Mouse (Mus musculus) stomach, embryonic 14.5 days (tissue): Measurements from ENCODE around the gene Fbxo6. TPM values are rescaled to one million over a fixed set of nuclear protein-coding genes. Genes with fewer than 3 reads are reported as not detected.
"Not testable (repeated sequence)": the region's sequence is repeated elsewhere in the genome, so short reads cannot be mapped to it uniquely, and the experiment has no call there.

ENCODE experiments used
- ATAC-seq: fragments of 200-750 bp; cut with Nextera tagmentation; 2 replicates; pipeline ENCODE4 v1.8.0; 2017; ENCODE audit warnings: low read depth, moderate TSS enrichment; ENCODE audit not compliant: insufficient number of reproducible peaks, insufficient read depth, low FRiP score
- H3K27ac ChIP-seq: fragments of 300-500 bp; sonication (generic); 2 replicates; pipeline ENCODE4 v1.5.1; 2014; ENCODE audit warnings: mild to moderate bottlenecking, low read length, moderate library complexity, mixed read lengths
- H3K27me3 ChIP-seq: fragments of 300-500 bp; sonication (generic); 2 replicates; pipeline ENCODE4 v1.6.1; 2014; ENCODE audit warnings: low read length, control low read depth, mixed read lengths; ENCODE audit not compliant: control insufficient read depth, insufficient read depth
- H3K36me3 ChIP-seq: fragments of 300-500 bp; sonication (generic); 2 replicates; pipeline ENCODE4 v1.6.1; 2014; ENCODE audit warnings: mild to moderate bottlenecking, control low read depth, low read length, moderate library complexity, mixed read lengths; ENCODE audit not compliant: control insufficient read depth, insufficient read depth
- H3K4me1 ChIP-seq: fragments of 300-500 bp; sonication (generic); 2 replicates; pipeline ENCODE4 v1.6.1; 2014; ENCODE audit warnings: low read length, control low read depth, mixed read lengths; ENCODE audit not compliant: control insufficient read depth, insufficient read depth
- H3K4me2 ChIP-seq: fragments of 300-500 bp; sonication (generic); replicated peaks from 2 replicates; pipeline ENCODE4 v1.6.1; 2014; ENCODE audit warnings: low read depth, low read length, control low read depth
- H3K4me3 ChIP-seq: fragments of 300-500 bp; sonication (generic); 2 replicates; pipeline ENCODE4 v1.5.1; 2014; ENCODE audit warnings: low read depth, low read length, control low read depth
- H3K9ac ChIP-seq: fragments of 300-500 bp; sonication (generic); replicated peaks from 2 replicates; pipeline ENCODE4 v1.6.1; 2014; ENCODE audit warnings: low read depth, mild to moderate bottlenecking, control low read depth, low read length, moderate library complexity, mixed read lengths
- H3K9me3 ChIP-seq: fragments of 300-500 bp; sonication (generic); 2 replicates; pipeline ENCODE4 v1.6.1; 2016; ENCODE audit warnings: low read depth, low read length, control low read depth; ENCODE audit not compliant: control insufficient read depth
- WGBS: fragments of 180-500 bp; shearing (Covaris S2); extraction: QIAGEN DNeasy Blood & Tissue Kit; methylation state at CpG from one replicate; pipeline ENCODE4 v1.1.7; 2014; 5-methylcytosine and 5-hydroxymethylcytosine counted together
- polyA plus RNA-seq: library from polyadenylated mRNA; unstranded; fragments of >200 nt; fragmentation: Nextera tagmentation; extraction: Ambion mirVana; gene quantifications from 2 replicates; pipeline ENCODE4 v1.2.1, GENCODE M21; 2014

The Fbxo6 gene
- polyA plus RNA-seq, 1 experiment from 2014 or later: 17.6 TPM

DNA sequence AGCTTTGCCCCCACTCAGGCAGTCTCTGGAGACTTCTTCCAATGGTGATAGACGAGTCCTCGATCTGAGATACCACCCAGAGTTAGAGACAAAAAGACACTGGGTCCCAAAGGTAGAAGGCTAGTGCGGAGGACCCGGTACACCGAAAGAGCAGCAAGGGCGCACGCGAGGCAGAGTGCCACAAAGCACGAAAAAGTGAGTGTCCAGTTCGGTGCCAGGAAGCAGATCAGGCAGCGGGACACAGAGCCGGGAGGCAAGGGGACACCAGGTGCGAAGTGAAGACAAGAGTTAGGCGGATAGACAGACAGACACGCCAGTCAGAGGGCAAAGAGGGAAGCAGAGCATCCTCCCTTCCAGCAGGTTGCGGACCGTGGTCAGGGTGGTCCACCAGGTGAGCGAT lies 21.8 kb downstream of the Fbxo6 start, which contains the start of gene Mad2l2:
Gene Mad2l2, plus strand, starts transcription at position 252 of the 400 bp plus-strand sequence.
- Histone ChIP-seq H3K27ac (peak within 1 kb of the TSS; percentile 11; the same call in 1 of the 2 replicates), H3K4me3 (peak within 1 kb of the TSS; percentile 67), H3K4me2 (peak within 1 kb of the TSS; percentile 99), H3K27me3 (peaks cover 20% of the 10 kb centered on the region), H3K9ac (peak within 1 kb of the TSS; percentile 61; the same call in 1 of the 2 replicates), H3K9me3 (no peaks in the 10 kb centered on the region), H3K36me3 (no peaks in the 10 kb centered on the region), H3K4me1 (peaks cover 5% of the 10 kb centered on the region; the same call in 1 of the 2 replicates)
- ATAC-seq: no peak
- WGBS: under 1% methylated on average over 18 of the region's 18 CpGs

DNA sequence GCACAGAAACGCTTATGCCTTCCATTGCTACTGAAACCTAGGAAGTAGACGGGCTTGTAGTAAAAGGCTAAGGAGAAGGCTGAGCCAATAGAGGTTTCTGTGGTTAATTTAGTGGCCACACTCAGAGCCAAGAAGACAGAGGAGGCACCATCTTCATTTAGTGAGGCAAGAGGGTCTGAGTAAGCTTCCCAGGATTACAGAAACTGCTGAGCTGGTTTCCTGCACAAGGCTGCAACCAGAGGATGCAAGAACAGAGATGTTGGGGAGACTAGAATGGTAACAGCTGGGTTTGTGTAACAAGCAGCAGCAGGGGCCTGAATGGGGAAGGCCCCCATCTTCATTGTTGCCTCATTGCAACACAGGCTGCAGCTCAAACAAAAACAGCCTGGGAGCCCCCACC lies 23.3 kb downstream of the Fbxo6 start:
- H3K27ac ChIP-seq: no peak overlapping the region
- H3K4me3 ChIP-seq: no peak overlapping the region
- no peak overlapping the region for H3K9ac ChIP-seq
- H3K36me3 ChIP-seq: no peaks in the 10 kb centered on the region
- peaks cover 5% of the 10 kb centered on the region; the same call in 1 of the 2 replicates for H3K4me1 ChIP-seq
- peaks cover 20% of the 10 kb centered on the region for H3K27me3 ChIP-seq
- no peak overlapping the region for H3K4me2 ChIP-seq
- 70% methylated on average over 2 of the region's 2 CpGs for WGBS
- ATAC-seq: no peak
- H3K9me3 ChIP-seq: no peaks in the 10 kb centered on the region

DNA sequence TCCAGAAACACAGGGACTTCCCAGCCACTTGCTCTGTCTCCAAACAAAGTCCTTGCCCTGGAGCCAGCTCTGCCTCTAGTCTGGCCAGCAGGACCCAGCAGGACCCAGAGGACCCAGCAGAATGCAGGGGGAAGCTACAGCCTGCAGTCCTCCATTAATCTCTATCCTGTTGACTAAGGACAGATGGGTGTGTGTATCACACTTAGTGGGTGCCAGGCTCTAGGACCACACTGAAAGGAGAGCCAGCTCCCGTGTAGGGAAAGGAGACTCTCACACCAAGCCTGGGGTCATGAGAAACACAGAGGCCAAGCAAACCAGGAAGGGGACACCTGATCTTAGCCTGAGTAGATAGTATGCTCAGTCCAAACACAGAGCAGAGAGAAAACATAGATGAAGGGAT lies 23.7 kb downstream of the Fbxo6 start:
- Histone ChIP-seq H3K27me3 (peaks cover 20% of the 10 kb centered on the region), H3K4me2 (no peak overlapping the region), H3K9me3 (no peaks in the 10 kb centered on the region), H3K27ac (no peak overlapping the region), H3K4me3 (no peak overlapping the region), H3K9ac (no peak overlapping the region), H3K36me3 (no peaks in the 10 kb centered on the region), H3K4me1 (peaks cover 5% of the 10 kb centered on the region; the same call in 1 of the 2 replicates)
- no peak for ATAC-seq
- 56% methylated on average over 1 of the region's 1 CpGs for WGBS

DNA sequence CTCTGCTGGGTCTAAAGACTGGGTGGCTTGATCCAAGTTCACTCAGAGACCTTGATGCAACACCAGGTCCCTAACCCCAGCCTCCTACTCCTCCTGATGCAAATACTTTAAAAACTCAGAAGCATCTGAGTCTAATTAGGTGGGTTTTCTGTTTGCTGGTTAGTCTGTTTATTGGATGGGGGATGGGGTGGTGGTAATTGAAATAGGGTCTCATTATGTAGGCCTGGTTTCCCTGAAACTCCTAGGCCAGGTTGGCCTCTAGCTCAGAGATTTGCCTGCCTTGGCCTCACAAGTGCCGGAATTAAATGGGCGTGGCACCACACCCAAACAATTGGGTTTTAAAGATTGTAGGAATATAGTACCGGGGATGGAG lies 29.3 kb downstream of the Fbxo6 start:
- Histone ChIP-seq H3K27me3 (no peaks in the 10 kb centered on the region; the same call in 1 of the 2 replicates), H3K36me3 (no peaks in the 10 kb centered on the region), H3K4me1 (no peaks in the 10 kb centered on the region), H3K9me3 (no peaks in the 10 kb centered on the region), H3K4me2 (no peak overlapping the region), H3K9ac (no peak overlapping the region), H3K27ac (no peak overlapping the region), H3K4me3 (no peak overlapping the region)
- ATAC-seq: no peak
- WGBS: 74% methylated on average over 3 of the region's 3 CpGs

DNA sequence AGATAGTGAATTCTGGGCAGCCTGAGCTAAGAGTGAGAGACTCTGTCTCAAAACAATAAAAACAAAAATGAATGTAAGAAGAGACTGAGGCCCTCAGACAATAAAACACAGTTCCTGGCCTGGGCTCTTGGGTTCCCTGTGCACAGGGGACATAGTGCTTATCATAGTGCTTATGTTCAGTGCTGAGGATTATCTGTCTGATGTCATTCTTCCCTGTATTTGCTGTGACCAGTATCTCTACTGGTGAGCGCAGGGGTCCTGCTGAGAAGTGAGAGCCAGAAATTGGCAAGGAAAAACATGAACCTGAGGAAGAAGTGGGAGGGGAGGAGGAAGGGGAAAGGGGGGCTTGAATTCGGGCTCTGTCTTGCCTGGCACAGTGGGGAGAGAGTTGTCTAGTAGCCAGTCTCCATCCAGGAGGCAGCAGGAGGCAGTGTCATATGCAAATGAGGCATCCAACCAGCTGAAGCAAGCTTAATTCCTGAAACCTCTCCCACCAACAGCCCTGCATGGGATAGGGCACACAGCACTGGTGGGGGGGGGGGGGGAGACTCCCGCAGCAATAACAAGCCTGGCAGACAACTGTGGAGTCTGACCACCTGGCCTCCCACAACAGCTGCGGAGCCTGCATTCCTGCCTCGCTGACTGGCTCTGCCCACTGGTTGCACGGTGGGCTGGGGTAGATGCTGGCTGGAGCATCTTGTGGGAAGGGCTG lies 29.8 kb downstream of the Fbxo6 start:
- Histone ChIP-seq H3K9me3 (no peaks in the 10 kb centered on the region), H3K4me2 (no peak overlapping the region), H3K4me3 (no peak overlapping the region), H3K9ac (no peak overlapping the region), H3K27me3 (no peaks in the 10 kb centered on the region; the same call in 1 of the 2 replicates), H3K4me1 (no peaks in the 10 kb centered on the region), H3K27ac (no peak overlapping the region), H3K36me3 (no peaks in the 10 kb centered on the region)
- ATAC-seq: no peak
- 21% methylated on average over 6 of the region's 6 CpGs for WGBS

DNA sequence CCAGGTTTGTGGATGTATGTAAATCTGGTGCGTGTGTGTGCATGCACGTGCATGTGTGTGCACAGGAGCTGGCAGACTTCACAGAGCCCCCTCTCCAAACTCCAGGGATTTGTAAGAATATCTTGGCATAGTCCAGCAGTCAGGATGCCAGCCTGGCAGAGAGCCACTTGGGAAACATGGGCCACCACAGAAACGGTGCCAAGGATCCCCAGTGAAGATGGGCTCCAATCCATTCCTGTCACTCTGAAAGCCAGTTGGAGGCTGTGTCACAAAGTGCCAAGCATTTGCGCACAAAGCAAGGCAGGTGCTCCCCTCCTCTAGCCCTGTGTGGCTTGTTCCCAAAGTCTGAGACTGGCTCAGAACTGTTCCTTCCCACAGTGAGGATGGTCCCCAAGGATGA lies 30.6 kb downstream of the Fbxo6 start:
- H3K27ac ChIP-seq: no peak overlapping the region
- no peak overlapping the region for H3K4me2 ChIP-seq
- H3K4me1 ChIP-seq: no peaks in the 10 kb centered on the region
- no peaks in the 10 kb centered on the region; the same call in 1 of the 2 replicates for H3K27me3 ChIP-seq
- no peaks in the 10 kb centered on the region for H3K9me3 ChIP-seq
- no peak overlapping the region for H3K9ac ChIP-seq
- no peaks in the 10 kb centered on the region for H3K36me3 ChIP-seq
- WGBS: 84% methylated on average over 4 of the region's 4 CpGs
- no peak for ATAC-seq
- H3K4me3 ChIP-seq: no peak overlapping the region

DNA sequence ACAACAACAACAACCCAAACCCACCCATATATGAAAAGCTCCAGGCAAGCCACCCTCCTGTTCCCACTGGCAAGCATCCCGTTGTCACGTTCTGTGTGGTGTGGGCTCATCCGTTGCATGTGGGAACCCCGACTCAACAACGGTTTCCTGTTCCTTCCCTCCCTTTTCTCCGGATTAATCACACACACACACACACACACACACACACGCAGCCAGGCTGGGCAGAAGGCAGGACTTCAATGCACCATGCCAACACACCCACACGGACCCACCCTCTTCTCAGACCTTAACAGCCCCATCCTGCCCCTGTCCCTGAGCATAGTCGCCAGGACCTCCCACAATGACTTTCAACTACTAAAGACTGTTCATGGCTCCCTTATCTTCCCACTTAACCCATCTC lies 31.4 kb downstream of the Fbxo6 start:
- no peak for ATAC-seq
- H3K36me3 ChIP-seq: no peaks in the 10 kb centered on the region
- WGBS: 71% methylated on average over 9 of the region's 9 CpGs

DNA sequence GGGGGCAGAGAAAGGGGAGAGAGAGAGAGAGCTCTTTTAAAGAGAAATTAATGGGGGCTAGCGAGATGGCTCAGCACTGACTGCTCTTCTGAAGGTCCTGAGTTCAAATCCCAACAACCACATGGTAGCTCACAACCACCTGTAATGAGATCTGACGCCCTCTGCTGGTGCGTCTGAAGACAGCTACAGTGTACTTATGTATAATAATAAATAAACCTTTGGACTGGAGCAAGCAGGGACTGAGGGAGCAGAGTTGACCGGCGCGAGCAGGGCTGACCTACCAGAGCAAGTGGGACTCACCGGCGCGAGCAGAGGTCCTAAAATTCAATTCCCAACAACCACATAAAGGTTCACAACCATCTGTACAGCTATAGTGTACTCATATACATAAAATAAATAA lies 32.4 kb downstream of the Fbxo6 start:
- H3K4me2 ChIP-seq, H3K9me3 ChIP-seq, H3K4me1 ChIP-seq, H3K27me3 ChIP-seq, H3K4me3 ChIP-seq, H3K9ac ChIP-seq, ATAC-seq, H3K36me3 ChIP-seq, H3K27ac ChIP-seq: not testable (repeated sequence)
- WGBS: 81% methylated on average over 9 of the region's 9 CpGs

More for the DNA sequence above, 31.4 kb downstream of the Fbxo6 start:
- Histone ChIP-seq H3K4me1 (no peaks in the 10 kb centered on the region), H3K27ac (no peak overlapping the region), H3K9ac (no peak overlapping the region), H3K4me3 (no peak overlapping the region), H3K4me2 (no peak overlapping the region), H3K27me3 (no peaks in the 10 kb centered on the region; the same call in 1 of the 2 replicates), H3K9me3 (no peaks in the 10 kb centered on the region)

DNA sequence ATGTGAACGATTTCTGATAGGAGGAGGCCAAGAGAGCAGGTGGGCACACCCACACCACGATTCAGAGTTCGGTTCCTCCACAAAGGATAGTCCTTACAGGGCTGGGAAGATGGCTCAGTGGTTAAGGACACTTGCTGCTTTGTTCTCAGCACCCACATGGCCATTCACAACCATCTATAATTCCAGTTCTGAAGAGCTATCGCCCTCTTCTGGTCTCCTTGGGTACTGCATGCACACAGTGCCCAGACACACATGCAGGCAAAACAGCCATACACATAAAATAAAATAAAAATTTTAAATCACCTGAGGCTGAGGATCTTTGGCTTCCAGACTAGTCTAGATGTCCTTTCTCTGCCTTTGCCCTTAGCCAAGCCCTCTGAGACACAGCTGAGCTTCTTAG lies 34.5 kb downstream of the Fbxo6 start:
- no peak for ATAC-seq
- 68% methylated on average over 4 of the region's 4 CpGs for WGBS
- Histone ChIP-seq H3K4me1 (no peaks in the 10 kb centered on the region), H3K4me3 (no peak overlapping the region), H3K9me3 (no peaks in the 10 kb centered on the region), H3K36me3 (no peaks in the 10 kb centered on the region), H3K27me3 (no peaks in the 10 kb centered on the region), H3K4me2 (no peak overlapping the region), H3K27ac (no peak overlapping the region), H3K9ac (no peak overlapping the region)
